Mouse (Mus musculus): ENCODE data around the gene Nkx2-5.

Nkx2-5 gene

DNA sequence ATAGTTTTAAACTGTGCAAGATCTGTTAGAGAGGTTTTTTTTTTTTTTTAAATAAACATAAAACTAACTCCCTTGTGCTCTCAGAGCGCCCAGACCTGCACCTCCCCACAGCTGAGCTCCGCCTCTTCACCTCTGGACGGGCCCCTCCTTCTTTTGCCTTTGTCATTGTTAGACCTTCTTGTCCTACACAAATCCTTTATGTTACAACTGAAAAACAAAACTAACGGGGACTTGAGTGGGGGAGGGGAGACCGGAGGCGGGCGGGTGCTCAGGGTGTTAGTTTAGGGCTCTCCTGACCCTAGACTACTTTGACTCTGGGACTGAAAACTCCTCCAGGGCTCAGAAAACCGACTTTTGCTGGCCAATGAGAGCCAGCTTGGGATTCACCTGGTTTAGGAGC is 8.9 kb downstream of the Nkx2-5 start:
- DNase-seq, result no peak

DNA sequence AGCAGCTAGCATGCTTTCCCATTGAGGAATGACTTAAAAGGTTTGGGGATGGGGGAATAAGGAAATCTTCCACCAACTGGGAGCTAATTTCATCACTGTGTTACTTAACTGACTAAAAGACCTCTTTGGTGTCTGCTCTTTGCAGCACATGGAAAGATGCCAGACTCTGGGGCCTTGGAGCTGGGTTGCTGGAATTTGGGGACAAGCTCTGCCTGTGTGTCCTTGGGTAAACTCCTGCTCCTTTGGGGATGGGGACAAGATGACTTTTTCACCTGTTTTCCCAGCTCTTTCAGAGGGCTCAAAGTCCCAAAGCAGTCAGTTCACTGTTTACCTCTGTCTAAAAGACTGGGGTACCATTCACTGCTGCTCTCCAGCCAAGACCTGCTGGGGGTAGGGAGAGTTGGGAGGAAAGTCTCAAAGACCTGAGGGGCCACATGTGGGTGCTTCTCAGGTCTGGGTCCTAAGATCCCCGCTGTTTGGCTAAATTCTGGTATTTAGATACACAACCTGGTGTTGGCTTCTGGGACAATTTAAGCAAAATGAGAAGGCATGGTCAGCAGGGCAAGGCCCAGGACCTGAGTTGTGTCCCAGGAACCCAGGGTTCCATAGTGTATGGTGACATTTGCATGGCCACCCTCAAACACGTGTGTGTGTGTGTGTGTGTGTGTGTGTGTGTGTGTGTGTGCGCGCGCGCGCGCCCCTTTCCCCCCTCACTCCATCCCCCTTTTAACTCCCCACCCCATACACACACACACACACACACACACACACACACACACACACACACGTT is 9.6 kb downstream of the Nkx2-5 start:
- DNase-seq, result no peak

DNA sequence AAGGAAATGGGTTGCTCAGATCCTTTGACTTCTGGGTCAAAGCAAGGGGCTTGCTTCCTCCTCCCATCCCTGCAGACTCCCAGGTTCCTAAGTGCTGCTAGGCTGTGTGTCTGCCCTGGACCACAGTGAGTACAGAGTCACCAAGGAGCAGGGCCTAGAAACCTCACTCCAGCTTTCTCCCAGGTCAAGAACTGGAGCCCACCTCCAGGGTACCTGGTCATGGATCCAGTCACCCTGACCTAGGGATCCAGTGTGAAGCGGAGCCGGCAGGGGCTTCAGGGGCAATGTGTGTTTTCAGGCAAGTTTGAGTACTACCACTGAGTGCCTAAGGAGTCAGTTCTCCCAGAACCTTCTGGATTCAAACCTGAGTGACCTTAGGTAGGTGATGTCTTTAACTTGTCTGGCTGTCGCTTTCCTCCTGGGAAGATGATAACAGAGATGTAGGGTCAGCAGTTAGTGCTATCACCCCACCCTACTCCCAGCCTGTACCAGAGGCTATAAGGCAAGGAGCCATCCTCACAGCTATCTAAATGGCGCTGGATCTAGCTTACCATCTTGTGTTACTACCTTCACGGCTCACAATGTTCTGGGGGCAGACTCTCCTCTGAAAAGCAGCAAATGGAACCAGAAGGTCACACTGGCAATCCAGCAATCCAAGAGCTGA is 10.4 kb downstream of the Nkx2-5 start:
- DNase-seq, result no peak

- no peak for DNase-seq
Observed at GRCm38 (mm10) chr17:26833806-26834205, 11.0 kb downstream of the Nkx2-5 start.

DNA sequence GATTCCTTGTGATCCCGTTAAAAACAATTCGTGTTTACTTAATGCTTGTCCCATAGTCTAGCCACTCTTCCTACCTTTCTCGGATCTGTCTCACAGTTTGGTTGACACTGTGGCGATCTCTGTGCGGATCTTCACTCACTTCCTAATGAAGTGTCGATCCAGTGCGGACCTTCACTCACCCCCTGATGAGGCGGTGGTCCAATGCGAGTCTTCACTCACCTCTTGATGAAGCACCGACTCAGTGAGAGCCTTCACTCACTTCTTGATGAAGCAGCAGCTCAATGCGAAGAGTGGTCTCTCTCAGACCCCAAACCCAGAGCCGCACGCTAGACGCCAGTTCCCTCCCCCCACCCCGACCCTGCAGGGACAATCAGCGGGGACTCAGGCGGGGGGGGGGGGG is 18.7 kb downstream of the Nkx2-5 start:
- no peak for DNase-seq

DNA sequence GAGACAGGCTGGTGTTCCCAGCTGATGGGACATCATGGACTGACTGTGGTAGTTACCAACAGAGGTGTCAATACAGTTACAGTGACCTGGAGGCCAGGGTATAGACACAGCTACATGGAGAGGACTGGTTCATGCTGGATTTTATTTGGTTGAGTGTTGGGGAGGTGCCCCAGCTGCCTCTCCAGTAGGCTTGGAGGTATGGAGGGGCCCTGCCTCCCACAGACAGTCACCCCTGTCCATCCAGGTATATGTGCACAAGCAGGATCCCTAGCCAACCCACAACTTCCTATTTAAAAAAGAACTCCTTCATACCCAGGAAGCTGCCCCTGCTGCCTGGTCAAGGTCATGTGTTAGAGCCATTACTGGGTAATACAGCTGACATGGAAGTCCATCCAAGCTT is 27.0 kb downstream of the Nkx2-5 start:
- DNase-seq, result no peak

DNA sequence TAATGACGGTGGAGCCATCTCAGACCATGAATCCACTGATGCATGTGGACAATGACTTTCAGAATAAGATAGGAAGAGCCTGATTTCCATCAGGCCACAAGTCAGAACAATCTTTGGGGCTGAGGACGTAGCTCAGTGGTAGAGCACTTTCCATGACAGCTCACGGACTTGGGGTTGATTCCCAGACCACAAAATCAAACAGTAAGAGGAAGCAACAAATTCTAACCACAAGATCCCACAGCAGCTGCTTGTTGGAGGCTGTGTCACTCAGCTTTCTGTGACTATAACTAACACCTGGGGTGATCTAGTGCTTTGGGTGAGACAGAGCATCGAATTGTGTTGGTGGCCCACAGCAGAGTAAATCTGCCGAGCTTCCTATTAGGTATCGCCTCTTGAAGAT is 28.0 kb downstream of the Nkx2-5 start:
- DNase-seq, result no peak

- DNase-seq, result no peak
Observed at GRCm38 (mm10) chr17:26813497-26813896, 31.3 kb downstream of the Nkx2-5 start.

GRCm38 (mm10) chr17:26812607-26813006 is 32.2 kb downstream of the Nkx2-5 start:
- DNase-seq, result no peak

GRCm38 (mm10) chr17:26802886-26803285 is 41.9 kb downstream of the Nkx2-5 start:
- DNase-seq, result no peak

GRCm38 (mm10) chr17:26797379-26798128 is 47.3 kb downstream of the Nkx2-5 start:
- DNase-seq, result no peak

GRCm38 (mm10) chr17:26795386-26795785 is 49.4 kb downstream of the Nkx2-5 start:
- no peak for DNase-seq

GRCm38 (mm10) chr17:26794744-26795143 is 50.1 kb downstream of the Nkx2-5 start:
- peak; percentile 36 to 56 for DNase-seq

- no peak for DNase-seq
Observed at GRCm38 (mm10) chr17:26793068-26793765, 51.6 kb downstream of the Nkx2-5 start.

DNA sequence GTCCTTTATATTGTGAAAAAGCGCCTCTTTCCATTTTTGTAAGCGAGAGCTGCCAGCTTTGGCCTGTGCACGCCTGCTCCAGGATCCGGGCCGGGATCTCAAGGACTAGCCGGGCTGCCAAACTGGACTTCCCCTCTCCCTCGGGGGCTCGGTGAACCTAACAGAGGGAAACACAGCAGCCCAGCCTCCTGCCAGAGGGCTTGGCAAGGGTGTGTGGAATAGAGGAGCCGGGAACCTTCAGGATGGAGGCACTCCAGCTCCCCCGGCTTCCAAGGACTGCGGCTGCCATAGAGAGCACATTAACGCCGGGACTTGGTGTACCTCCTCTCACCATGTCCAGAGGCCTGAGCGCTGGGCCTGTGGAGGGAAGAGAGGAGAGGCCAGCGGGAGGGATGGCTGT is 52.7 kb downstream of the Nkx2-5 start:
- no peak for DNase-seq

DNA sequence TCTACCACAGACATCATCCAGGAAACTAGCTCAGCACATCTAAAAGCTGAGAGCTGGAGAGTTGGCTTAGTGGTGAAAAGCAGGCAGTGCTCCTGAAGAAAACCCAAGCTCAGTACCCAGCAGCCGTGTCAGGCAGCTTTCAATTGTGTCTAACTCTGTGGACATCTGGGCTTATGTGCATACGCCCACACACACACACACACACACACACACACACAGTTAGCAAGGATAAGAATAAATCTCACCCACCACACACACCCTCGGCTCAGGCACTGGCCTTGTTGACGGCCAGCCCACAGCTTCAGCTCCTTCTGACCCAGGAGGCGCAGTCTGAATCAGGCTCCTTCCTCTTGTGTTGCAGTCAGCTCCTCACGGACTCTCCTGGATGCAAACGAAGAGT is 53.2 kb downstream of the Nkx2-5 start:
- no peak for DNase-seq

DNA sequence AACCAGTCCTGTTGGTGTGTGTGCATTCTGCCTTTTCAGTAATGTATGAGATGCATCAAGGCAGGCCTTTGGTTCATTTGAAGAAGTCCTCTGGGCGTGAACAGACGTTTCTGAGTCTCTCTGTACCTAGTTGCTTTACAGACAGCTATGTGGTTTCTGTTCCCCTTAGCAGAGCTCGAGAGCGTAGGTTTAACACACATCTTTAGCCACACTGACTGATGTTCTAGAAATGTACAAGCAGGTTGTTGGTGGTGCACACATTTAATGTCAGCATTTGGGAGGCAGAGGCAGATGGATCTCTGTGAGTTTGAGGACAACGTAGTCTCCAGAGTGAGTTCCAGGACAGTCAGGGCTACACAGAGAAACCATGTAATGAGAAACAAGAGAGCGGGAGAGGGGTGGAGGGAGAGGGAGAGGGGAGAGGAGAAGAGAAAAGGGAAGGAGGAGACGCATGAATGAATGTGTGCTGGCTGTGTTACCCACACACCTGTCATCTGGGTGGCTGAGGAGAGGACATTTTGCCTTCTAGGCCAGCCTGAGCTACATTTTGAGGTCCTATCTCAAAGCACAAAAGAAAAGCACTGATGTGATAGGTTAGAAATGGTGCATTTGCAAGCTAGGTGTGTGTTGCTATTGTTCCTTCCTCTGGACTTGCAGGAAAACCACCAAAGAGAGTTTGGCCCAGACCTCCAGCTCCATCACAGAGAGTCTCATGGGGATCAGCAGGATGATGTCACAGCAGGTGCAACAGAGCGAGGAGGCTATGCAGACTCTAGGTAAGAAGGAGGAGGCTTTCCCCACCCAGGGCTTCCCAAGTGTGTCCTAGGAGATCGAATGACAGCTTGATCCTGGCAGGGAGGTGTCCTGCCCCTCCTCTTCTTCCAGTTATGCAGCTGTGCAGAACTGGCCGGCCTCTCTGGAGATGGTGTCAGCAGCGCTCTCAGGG is 54.3 kb downstream of the Nkx2-5 start:
- DNase-seq, result no peak

- DNase-seq, result no peak
Observed at GRCm38 (mm10) chr17:26789460-26790268, 55.1 kb downstream of the Nkx2-5 start.

DNA sequence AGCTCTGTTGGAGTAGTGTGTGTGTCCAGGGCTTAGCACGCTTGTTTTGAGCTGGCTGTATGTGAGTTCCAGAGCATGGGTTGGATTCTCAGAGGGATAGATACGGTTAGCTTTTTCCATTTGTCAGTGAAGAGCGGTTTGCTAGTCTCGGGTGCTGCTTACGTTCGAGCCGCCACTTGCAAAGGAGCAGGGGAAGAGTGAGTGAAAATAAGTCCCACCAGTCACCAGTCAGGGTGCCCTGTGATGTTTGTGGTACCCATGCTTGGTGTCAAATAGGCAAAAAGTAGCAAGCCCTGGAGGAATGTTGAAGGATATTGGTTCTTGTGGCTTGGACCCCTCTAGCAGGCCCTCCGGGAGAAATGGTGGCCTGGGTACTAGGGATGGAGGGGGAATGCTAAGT is 55.8 kb downstream of the Nkx2-5 start:
- no peak for DNase-seq

All from cerebellum, postnatal 25 days (tissue).